Mouse (Mus musculus): Measurements from ENCODE around the gene Slc25a48. TPM values are rescaled to one million over a fixed set of nuclear protein-coding genes. Genes with fewer than 3 reads are reported as not detected.

The Slc25a48 gene
- polyA plus RNA-seq, 2 experiments = 0.74 to 0.77 TPM

GRCm38 (mm10) chr13:56450035-56450434 is 11.9 kb downstream of the Slc25a48 start:
- 0 out of 2 replicates have a peak, but pooled peaks cover 4% of the 10 kb centered on the region for H3K4me1 ChIP-seq (ENCODE audit: control insufficient read depth, insufficient read depth, low read length)
- no peaks in the 10 kb centered on the region for H3K27me3 ChIP-seq (ENCODE audit: control insufficient read depth, insufficient read depth, low read length)
- no peaks in the 10 kb centered on the region for H3K36me3 ChIP-seq (ENCODE audit: control insufficient read depth, insufficient read depth, low read length)
- no peak overlapping the region for H3K27ac ChIP-seq (replicated peaks; ENCODE audit: low read depth, low read length)
- TF ChIP-seq POLR2A (IDR thresholded peaks at IDR 0.05; ENCODE audit: borderline replicate concordance, extremely low read depth, insufficient read depth, insufficient read length) = no peak
- H3K9ac ChIP-seq (ENCODE audit: low read depth, low read length, severe bottlenecking) = no peak overlapping the region
- ATAC-seq (ENCODE audit: low FRiP score, low read depth) = no peak
- no peaks in the 10 kb centered on the region for H3K9me3 ChIP-seq (ENCODE audit: control insufficient read depth, low read length)
- no peak overlapping the region for H3K4me2 ChIP-seq (replicated peaks; ENCODE audit: low read depth, low read length, severe bottlenecking)
- DNase-seq (ENCODE audit: low spot score) = no peak
- WGBS = 71% methylated on average over 8 of the region's 8 CpGs
- H3K4me3 ChIP-seq (replicated peaks; ENCODE audit: low read length) = no peak overlapping the region

DNA sequence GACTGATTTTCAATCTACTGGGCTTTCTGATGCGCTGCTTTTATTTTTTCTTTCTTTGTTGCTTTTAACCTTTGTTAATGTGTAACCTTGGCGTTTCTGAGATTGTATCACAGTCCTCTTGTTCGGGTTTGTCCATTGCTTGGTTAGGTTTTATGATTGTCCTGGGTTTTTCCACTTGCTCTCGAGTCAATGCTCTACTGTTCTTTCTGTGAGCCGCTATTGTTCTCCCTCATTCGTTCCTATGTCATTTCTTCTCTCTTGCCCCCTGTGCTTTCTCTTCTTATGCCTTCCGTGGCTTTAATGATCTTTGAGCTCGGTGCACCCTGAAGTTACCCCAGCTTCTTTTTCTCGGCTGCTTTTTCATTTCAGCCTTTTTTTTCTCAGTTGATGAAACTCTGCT is 19.8 kb downstream of the Slc25a48 start:
- Histone ChIP-seq H3K36me3 (ENCODE audit: control insufficient read depth, insufficient read depth, low read length) (no peaks in the 10 kb centered on the region), H3K27me3 (ENCODE audit: control insufficient read depth, insufficient read depth, low read length) (no peaks in the 10 kb centered on the region), H3K27ac (replicated peaks; ENCODE audit: low read depth, low read length) (no peak overlapping the region), H3K9ac (ENCODE audit: low read depth, low read length, severe bottlenecking) (no peak overlapping the region), H3K4me2 (replicated peaks; ENCODE audit: low read depth, low read length, severe bottlenecking) (no peak overlapping the region), H3K9me3 (ENCODE audit: control insufficient read depth, low read length) (no peaks in the 10 kb centered on the region), H3K4me3 (replicated peaks; ENCODE audit: low read length) (no peak overlapping the region), H3K4me1 (ENCODE audit: control insufficient read depth, insufficient read depth, low read length) (no peaks in the 10 kb centered on the region)
- TF ChIP-seq POLR2A (IDR thresholded peaks at IDR 0.05; ENCODE audit: borderline replicate concordance, extremely low read depth, insufficient read depth, insufficient read length) = no peak
- DNase-seq (ENCODE audit: low spot score) = no peak
- no peak for ATAC-seq (ENCODE audit: low FRiP score, low read depth)
- 54% methylated on average over 9 of the region's 9 CpGs for WGBS

- Histone ChIP-seq H3K9me3 (ENCODE audit: control insufficient read depth, low read length) (no peaks in the 10 kb centered on the region), H3K4me2 (replicated peaks; ENCODE audit: low read depth, low read length, severe bottlenecking) (no peak overlapping the region), H3K4me1 (ENCODE audit: control insufficient read depth, insufficient read depth, low read length) (no peaks in the 10 kb centered on the region), H3K4me3 (replicated peaks; ENCODE audit: low read length) (no peak overlapping the region), H3K9ac (ENCODE audit: low read depth, low read length, severe bottlenecking) (no peak overlapping the region), H3K27ac (replicated peaks; ENCODE audit: low read depth, low read length) (no peak overlapping the region), H3K36me3 (ENCODE audit: control insufficient read depth, insufficient read depth, low read length) (no peaks in the 10 kb centered on the region), H3K27me3 (ENCODE audit: control insufficient read depth, insufficient read depth, low read length) (no peaks in the 10 kb centered on the region)
- no peak for DNase-seq (ENCODE audit: low spot score)
- 62% methylated on average over 4 of the region's 4 CpGs for WGBS
- no peak for ATAC-seq (ENCODE audit: low FRiP score, low read depth)
- no peak for TF ChIP-seq POLR2A (IDR thresholded peaks at IDR 0.05; ENCODE audit: borderline replicate concordance, extremely low read depth, insufficient read depth, insufficient read length)
These were observed 23.3 kb downstream of the Slc25a48 start for GRCm38 (mm10) chr13:56461460-56461859.

- Histone ChIP-seq H3K4me3 (replicated peaks; ENCODE audit: low read length) (no peak overlapping the region), H3K27ac (replicated peaks; ENCODE audit: low read depth, low read length) (no peak overlapping the region), H3K36me3 (ENCODE audit: control insufficient read depth, insufficient read depth, low read length) (no peaks in the 10 kb centered on the region), H3K9me3 (ENCODE audit: control insufficient read depth, low read length) (no peaks in the 10 kb centered on the region), H3K27me3 (ENCODE audit: control insufficient read depth, insufficient read depth, low read length) (no peaks in the 10 kb centered on the region), H3K4me1 (ENCODE audit: control insufficient read depth, insufficient read depth, low read length) (no peaks in the 10 kb centered on the region), H3K4me2 (replicated peaks; ENCODE audit: low read depth, low read length, severe bottlenecking) (no peak overlapping the region), H3K9ac (ENCODE audit: low read depth, low read length, severe bottlenecking) (no peak overlapping the region)
- no peak for TF ChIP-seq POLR2A (IDR thresholded peaks at IDR 0.05; ENCODE audit: borderline replicate concordance, extremely low read depth, insufficient read depth, insufficient read length)
- DNase-seq (ENCODE audit: low spot score) = no peak
- no peak for ATAC-seq (ENCODE audit: low FRiP score, low read depth)
- 80% methylated on average over 4 of the region's 4 CpGs for WGBS
These were observed 24.6 kb downstream of the Slc25a48 start for GRCm38 (mm10) chr13:56462791-56463190.

DNA sequence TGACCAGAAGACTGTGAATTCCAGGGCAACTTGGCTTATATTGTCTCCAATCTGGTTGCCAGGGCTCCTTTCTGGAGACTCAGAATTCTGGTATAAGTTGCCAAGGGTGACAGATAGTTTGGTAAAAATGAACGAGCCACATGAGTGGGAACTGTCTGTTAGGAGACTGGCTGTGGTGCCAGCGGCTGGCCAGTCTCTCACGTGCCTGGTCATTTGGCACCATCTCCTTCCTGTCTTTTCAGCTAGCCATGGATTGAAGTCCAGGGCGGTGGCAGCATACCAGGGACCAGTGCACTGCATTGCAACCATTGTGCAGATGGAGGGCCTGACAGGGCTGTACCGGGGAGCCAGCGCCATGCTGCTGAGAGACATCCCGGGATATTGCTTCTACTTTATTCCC is 25.1 kb downstream of the Slc25a48 start:
- WGBS = 90% methylated on average over 7 of the region's 7 CpGs
- ATAC-seq (ENCODE audit: low FRiP score, low read depth) = no peak
- Histone ChIP-seq H3K4me1 (ENCODE audit: control insufficient read depth, insufficient read depth, low read length) (no peaks in the 10 kb centered on the region), H3K36me3 (ENCODE audit: control insufficient read depth, insufficient read depth, low read length) (no peaks in the 10 kb centered on the region), H3K9me3 (ENCODE audit: control insufficient read depth, low read length) (no peaks in the 10 kb centered on the region), H3K4me2 (replicated peaks; ENCODE audit: low read depth, low read length, severe bottlenecking) (no peak overlapping the region), H3K27ac (replicated peaks; ENCODE audit: low read depth, low read length) (no peak overlapping the region), H3K27me3 (ENCODE audit: control insufficient read depth, insufficient read depth, low read length) (no peaks in the 10 kb centered on the region), H3K9ac (ENCODE audit: low read depth, low read length, severe bottlenecking) (no peak overlapping the region), H3K4me3 (replicated peaks; ENCODE audit: low read length) (no peak overlapping the region)
- DNase-seq (ENCODE audit: low spot score) = no peak
- no peak for TF ChIP-seq POLR2A (IDR thresholded peaks at IDR 0.05; ENCODE audit: borderline replicate concordance, extremely low read depth, insufficient read depth, insufficient read length)

DNA sequence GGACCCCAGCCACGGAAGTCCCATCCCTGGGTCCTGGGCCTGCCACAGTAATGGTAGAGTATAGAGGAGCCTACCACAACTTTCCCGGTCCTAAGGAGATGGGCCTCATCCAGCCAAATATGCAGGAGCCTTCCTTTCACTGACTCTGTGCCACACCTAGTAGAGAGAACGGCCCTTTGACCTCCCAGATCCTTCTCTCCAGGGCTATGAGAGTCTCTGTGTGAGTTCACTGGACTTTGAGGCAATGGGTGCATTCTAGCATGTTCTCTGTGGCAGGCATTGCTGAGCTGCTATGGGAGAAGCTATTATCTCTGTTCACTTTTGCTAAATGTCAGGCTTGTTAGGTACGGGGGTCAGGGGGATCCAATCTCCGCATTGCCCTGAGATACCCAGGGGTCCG is 25.6 kb downstream of the Slc25a48 start:
- WGBS = 86% methylated on average over 6 of the region's 6 CpGs
- H3K27me3 ChIP-seq (ENCODE audit: control insufficient read depth, insufficient read depth, low read length) = no peaks in the 10 kb centered on the region
- H3K9ac ChIP-seq (ENCODE audit: low read depth, low read length, severe bottlenecking) = no peak overlapping the region
- no peaks in the 10 kb centered on the region for H3K36me3 ChIP-seq (ENCODE audit: control insufficient read depth, insufficient read depth, low read length)
- H3K4me2 ChIP-seq (replicated peaks; ENCODE audit: low read depth, low read length, severe bottlenecking) = no peak overlapping the region
- no peaks in the 10 kb centered on the region for H3K9me3 ChIP-seq (ENCODE audit: control insufficient read depth, low read length)
- no peak for TF ChIP-seq POLR2A (IDR thresholded peaks at IDR 0.05; ENCODE audit: borderline replicate concordance, extremely low read depth, insufficient read depth, insufficient read length)
- H3K4me3 ChIP-seq (replicated peaks; ENCODE audit: low read length) = no peak overlapping the region
- H3K4me1 ChIP-seq (ENCODE audit: control insufficient read depth, insufficient read depth, low read length) = no peaks in the 10 kb centered on the region
- DNase-seq (ENCODE audit: low spot score) (no peak), ATAC-seq (ENCODE audit: low FRiP score, low read depth) (no peak)
- H3K27ac ChIP-seq (replicated peaks; ENCODE audit: low read depth, low read length) = no peak overlapping the region

Measured in limb, embryonic 14.5 days (tissue).